Mouse (Mus musculus) thymus, postnatal 14 days (tissue): Measurements from ENCODE around the gene Hadha.

Experiments used
- DNase-seq: peaks from one replicate; pipeline ENCODE4 v3.0.0; 2021

The Hadha gene

DNA sequence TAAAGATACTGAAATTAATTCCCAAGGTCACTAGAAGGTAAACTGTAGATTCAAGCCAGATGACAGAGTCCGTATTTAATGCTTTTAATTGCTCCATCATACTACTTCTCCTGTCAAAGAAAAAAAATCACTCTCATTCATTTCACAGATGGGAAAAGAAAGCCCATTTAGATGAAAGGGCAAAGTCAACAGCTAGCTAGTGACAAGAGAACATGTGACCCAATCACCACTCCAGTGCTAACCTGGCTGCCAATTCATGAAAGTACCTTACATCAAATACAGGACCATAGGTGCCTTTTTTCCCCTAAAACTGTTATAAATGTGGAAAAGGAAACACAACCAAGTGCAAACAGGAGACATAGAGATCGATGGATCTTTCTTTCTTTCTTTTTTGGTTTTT is 1.7 kb downstream of the Hadha start:
- no peak for DNase-seq

DNA sequence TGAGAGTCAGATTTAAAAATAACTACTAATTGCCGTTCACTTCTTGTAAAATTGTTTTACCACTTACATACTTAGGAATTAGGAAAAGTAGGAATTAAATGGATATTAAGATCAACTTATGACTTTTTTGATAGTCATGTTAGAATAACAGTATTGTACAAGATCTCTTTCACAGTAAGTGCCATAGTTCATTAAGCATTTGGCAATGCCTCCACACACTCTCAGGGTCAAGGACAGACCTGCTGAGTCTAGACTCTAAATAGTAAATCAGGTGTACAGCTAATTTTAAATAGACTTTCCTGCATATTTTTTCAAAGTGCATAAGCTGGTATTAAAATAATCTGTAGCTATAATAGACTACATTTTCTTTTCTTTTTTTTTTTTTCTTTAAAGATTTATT is 2.5 kb downstream of the Hadha start:
- no peak for DNase-seq

DNA sequence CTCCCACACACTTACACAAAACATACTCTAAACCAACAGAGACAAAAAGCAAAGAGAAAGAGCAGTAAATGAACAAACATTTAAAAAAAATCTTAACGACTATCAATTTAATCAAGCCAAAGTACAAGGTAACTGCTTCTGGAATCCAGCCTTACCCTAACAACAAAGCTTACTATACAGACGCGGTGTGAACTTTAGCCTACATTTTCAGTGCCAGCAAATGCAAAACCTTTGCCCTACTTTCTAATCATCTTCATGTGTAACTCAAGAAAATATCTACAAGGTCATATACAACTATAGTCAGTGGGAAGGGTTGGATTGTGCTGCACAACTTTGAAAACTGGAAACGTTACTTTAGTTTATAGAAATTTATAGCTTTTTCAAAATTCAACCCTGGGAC is 3.0 kb downstream of the Hadha start:
- no peak for DNase-seq

DNA sequence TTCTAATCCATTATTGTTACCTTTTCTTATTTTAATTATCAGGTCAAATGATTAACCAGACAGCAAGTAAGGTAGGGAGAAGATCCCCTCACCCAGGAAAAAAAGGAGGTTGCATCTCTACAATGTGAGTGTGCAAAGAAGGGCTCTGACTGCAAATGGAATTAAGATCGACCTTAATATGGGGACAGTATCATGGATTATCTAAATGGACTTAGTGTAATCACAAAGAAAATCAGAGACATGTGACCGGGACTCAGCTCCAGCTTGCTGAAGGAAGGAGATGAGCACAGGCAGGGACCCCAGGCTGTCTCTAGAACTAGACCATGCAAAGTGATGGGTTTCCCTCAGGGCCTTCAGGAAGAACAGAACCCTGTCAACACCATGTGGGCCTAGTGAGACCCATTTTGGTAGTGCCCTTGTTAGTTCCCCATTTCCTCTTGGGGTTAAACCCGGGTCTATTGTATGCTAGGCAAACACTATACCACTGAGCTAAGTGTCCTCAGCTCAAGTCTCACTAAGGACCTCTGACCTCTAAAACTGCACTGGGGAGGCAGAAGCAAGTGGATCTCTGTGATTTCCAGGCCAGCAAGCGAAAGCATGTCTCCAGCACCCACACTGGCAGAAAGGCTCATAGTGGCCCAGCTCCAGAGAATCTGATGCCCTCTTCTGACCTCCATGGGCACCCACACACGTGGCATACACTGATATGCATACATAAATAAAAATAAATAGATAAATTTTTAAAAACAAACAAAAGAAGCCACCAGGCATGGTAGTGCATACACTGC is 6.6 kb downstream of the Hadha start:
- no peak for DNase-seq

DNA sequence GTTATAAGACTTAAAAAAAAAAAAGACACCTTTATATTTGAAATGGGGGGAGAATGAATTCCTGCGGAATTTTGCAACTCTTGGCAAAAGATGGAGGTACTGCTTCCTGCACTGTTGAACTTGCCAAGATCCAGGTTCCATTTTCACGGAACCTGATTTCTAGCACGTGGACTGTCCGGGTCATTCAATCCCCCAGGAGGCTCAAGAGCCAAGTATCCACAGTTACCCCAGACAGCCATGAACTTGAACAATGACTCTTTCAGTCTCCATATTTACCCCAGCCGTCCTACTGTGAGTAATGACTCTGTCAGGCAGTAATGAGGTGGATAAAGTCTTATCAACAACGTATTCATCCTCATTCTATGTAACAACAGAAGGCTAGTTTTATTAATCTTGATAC is 8.4 kb downstream of the Hadha start:
- no peak for DNase-seq

DNA sequence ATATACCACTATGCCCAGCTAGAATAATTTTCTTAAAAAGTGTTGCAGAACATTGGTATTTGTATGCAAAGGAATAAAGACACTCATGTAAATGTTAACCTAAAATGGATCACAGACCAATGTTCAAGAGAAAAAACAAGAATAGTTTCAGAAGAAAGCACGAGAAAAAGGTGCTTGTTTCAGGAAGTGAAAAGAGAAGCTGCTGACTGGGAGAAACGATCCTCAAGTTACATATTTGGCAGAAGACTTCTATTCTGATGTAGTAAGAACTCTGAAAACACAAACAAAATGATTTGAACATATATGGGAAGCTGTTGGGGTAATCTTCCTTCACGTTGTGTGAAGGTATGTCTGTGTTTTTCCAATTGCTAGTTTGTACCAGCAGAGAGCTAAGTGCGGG is 16.8 kb downstream of the Hadha start:
- no peak for DNase-seq

DNA sequence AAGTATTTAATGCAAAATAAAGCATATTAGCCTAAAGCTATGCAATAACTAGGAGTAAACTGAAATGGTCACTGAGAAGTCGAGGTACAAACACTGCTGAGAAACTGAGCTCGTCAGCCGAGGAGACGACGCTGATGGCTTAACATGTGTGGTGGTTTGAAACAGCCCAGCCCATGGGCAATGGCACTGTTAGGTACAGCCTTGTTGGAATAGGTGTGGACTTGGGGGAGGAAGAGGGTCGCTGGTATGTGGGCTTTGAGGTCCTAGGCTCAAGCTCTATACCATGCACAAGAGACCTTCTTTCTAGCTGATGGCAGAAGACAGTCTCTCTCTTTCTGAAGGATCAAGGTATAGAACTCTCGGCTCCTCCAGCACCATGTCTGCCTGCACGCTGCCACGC is 17.7 kb downstream of the Hadha start:
- no peak for DNase-seq

DNA sequence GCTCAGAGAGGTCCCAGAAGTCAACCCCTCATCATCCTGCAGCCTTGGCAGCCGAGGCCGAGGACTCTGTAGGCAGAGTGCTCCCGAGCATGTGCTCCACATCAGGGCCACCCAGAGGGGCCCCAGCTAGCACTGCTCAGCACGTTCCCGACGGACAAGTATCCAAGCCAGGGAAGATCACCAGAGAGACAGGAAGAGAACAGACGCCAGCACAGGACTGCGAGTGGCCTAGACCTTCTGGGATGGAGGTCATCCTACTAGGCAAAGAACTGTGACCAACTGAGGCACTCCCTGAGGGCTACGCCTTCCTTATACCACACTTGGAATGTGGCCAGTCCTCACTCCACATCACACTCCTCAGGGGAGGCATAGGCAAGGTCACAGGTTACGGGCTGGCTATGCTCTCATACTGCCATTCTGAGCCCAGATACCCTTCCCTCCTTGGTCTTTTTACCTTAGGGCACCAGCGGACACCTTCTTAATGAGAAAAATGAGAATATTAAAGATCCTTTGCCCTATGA is 19.2 kb downstream of the Hadha start:
- DNase-seq = no peak

DNA sequence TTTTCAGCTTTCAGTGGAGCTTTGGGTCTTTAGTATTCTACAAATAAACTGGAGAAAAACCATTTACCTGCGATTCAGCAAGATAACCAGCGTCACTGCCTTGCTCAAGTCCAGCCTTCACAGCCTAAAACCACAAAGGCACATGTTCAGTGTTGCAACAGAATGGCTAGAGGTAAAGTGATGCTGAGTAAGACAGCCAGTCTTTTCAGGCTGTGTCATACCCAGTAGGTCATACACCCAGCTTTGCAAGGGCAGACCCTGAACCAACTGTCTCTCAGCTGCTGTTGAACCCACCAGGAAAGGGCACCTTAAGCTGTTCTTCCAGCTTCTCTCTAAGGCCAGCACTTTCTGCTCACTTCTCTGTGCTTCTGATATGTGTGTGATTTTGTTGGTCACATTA is 22.8 kb downstream of the Hadha start:
- DNase-seq = no peak

DNA sequence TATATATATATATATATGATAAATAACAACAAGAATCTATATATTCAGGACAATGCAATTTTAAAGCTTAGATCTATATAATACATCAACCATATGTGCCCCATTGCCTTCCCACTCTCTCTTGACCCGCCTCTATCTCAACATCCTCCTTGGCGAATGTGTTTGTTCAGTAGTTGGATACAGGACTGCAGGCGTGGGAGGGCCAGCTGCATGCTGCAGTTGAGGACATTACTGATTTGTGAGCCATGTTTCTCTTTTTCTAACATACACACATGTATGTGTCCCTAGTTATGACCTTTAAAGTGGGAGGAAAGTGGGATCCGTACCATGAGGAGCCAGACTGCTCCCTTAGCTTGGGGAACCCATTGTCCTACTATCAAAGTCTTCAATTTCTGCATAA is 23.7 kb downstream of the Hadha start:
- no peak for DNase-seq

DNA sequence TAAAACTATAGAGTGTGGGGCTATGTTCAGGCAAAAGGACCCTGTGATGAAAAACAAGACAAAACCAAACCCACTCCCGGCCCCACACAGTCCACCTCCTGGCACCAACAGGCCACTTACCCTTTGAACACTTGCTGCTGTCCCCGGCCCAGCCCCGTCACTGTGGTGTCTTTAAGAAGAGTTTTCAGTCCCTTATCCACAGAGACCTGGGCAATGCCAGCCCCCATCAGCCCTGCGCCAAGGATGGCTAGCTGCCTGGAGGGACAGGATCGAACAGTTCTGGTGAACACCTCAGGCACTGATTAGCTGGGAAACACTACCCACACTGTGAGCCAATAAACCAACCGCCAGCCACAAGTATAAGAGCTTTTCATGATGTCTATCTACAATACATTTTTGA is 26.3 kb downstream of the Hadha start:
- no peak for DNase-seq

DNA sequence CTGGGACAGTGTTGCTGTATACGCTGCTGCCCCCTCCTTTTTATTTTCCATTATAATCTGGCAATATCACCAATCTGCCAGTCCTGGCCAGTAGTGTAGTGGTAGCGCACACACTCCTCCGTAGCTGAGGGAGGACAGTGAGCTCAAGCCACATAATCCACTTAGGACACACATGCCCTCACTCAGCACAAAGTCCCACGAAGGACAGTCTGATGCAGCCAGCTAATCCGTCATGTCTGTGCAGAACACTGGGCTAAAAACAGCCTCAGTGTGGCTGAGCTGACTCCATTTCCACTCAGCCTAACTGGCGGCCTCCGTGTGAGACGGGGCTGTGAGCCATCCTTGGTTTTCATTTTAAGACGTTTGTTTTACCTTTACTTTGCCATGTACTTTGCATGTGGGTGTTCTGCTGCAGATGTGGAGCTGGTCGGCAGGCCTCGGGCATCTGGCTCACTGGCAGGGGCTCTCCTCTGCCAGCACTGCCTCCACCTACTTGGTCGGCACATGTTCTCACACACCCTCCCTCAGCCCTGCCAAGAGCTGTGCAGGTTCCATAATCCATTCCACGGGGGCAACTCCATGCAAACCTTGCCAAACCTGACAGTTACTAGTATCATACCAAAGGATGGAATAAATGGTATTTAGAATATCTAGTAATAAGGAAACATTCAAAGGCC is 26.9 kb downstream of the Hadha start:
- DNase-seq = no peak

DNA sequence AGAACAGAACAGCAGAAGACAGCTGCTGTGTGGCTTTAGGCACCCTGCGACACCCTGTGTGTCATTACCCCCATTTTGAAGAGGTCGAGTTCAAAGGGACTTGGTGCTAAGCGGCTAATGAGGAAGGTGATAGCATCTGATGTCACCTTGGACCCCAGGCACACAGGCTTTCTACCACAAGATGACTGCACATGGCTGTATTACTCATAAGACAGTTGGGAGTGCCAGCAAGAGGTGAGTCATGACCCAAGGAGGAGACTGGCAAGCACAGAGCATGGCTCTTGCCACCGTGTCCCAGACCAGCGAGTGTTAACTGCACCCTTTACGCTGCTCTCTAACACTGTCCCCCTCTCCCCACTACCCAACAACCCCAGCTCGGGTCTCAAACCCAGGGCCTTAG is 28.2 kb downstream of the Hadha start:
- no peak for DNase-seq

DNA sequence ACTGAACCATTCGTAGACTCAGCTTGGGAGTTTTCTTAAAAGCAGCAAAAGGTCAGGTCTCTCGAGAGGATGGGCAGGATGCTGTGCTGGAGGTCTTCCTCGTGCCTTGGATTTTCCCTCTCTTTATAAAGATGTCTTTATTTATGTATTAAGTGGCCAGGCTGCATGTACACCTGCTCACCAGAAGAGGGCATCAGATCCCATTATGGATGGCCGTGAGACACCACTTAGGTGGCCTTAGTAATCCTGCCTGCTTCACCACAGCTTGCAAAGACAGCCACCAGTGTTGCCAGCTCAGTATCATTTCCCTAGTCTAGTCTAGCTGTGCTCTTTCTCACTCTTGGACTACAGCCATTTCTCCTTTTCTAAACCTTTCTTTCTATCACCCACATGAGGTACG is 29.4 kb downstream of the Hadha start:
- peak; percentile 31 for DNase-seq

DNA sequence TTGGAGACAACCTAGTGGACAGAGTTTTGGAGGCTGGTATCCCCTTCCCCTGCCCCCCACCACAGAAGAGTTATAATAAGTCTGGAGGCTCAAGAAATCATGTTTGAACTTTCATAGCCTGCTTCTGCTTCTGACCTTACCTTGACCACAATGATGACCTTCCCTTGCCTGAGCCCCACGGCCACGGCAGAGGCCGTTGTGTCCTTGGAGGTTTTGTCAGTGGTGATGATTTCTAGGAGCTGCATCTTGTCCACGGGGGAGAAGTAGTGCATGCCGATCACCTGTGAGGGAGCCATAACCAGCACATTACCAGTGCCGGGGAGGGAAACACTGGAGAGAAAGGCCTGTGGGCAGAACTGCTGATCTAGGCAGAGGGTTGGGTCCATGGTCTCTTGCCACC is 32.5 kb downstream of the Hadha start:
- DNase-seq = no peak

DNA sequence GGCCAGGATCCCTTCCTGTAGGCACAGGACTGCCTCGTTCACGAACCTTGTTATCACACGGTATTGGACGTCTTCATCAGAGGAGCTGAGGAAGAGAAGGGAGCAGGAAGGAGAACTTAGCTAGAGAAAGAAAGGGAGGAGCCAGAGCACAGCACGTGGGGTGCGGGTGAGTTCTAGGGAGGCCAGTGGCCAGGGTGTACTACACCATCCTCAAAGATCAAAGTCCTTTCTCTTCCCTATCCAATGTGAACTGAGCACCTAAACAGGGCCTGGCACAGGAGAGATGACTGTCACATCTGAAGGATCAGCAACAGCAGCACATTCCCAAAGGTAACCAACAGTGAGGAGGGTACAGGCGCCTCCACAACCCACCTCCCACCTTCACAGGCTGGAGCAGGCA is 34.9 kb downstream of the Hadha start:
- no peak for DNase-seq

DNA sequence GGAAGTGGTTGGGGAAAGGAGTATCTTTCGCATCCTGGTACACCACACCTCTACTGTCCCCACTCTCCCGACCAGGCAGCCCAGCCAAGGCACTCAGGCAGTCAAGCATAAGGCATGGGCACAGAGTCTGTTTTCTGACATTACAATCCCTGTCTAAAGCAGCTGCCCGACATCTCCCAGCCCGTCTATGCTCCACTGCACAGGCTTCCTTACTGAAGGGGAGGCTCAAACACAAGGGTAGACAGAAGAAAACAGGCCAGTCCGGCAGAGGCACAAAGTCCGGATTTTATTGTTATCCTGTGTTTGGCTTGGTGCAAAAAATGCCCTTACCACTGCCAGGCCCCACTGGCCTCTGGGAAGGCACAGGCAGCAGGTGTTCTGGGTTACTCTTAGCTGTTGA is 35.8 kb downstream of the Hadha start:
- DNase-seq = no peak

DNA sequence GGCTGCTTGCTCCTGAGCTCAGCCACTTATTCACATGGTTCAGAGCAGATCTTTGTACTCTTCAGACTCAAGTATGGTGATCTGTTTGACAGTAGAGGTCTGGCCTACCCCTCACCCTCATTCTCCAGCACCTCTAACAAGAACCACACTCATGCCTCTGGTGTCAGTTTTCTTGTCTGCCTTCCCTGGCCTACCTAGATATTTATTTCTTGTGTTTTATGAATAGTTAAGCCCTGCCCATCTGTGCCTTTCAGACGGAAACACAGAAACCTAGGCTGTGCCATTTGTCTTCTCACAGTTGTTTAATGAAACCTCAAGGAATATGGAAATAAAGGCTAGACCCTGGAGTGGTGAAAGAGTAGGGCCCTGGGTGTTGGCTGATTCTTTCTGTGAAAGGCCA is 36.9 kb downstream of the Hadha start:
- DNase-seq = no peak

DNA sequence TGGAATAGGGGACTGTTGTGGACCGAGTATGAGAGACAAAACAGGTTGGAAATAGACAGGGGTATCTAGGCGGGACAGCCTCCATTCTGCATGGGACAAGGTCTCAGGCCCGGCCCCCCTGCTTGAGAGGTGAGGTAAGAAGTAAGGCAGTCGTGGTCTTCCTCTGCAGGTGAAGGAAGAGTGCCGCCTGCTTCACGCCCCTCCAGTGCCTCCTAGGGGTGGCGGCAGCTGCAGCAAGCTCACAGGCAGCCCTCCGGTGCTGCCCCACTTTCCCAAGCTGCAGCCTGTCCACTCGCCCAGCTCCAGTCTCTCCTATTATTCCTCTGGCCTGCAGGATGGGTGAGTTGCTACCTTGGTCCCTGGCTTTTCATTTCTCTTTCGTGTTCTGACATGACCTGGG is 39.2 kb downstream of the Hadha start:
- peak; percentile 29 for DNase-seq

DNA sequence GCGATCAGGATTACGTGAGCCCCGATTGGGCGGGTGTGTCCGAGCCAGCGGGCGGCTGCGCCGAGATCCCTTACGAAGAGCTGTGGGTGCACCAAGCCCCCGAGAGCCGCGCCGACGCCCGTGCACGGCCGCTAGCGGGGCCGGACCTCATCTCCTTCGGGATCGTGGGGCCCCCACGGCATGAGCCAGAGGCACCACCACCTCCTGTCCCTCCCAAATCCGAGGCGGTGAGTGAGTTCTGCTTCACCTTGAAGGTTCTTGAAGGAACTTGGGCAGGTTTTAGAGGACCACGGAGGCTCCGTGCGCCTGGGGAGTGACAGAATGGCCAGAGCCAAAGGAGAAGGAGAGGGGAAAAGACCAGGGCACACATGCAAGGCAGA is 40.2 kb downstream of the Hadha start:
- no peak for DNase-seq

DNA sequence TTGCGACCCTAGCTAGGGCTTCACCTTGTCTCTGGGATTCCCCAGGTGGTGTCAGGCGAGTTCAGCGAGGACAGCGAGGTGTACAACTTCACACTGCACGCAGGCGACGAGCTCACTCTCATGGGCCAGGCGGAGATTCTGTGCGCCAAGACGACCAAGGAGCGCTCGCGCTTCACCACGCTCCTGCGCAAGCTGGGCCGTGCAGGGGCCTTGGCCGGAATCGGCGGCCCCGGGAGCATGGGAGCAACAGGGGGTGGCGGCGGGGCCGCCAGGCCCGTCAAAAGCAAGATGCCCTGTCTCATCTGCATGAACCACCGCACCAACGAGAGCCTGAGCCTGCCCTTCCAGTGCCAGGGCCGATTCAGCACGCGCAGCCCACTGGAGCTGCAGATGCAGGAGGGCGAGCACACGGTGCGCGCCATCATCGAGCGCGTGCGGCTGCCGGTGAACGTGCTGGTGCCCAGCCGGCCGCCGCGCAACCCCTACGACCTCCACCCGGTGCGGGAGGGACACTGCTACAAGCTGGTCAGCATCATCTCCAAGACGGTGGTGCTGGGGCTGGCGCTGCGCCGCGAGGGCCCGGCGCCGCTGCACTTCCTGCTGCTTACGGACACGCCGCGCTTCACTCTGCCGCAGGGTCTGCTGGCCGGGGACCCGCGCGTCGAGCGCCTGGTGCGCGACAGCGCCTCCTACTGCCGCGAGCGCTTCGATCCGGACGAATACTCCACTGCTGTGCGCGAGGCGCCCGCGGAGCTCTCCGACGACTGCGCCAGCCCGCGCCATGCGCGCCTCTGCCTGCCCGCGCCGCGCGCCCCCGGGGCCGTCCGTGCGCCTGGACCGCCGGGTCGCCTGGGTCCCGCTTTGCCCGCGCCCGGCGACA is 40.8 kb downstream of the Hadha start:
- peak; percentile 89 for DNase-seq

DNA sequence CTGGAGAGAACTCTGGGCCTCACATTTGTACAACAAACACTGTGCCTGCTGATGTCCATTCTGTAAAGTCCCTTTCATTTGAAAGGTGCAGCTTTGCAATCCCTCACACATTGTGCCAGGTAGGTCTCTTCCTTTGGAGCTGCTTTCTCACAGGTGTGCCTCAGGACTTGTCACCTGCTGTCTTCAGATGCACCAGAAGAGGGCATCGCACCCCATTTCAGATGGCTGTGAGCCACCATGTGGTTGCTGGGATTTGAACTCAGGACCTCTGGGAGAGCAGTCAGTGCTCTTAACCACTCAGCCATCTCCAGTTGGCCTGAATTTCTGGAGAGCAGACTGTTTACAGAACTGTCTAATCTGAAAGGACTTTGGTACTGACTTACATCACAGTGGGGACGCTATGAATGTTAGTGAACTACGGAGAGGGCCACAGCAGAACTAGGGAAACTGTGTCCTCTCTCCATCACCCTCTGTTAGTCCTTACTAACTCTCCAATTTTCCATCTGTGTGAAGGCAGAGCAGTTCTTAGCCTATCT is 42.4 kb downstream of the Hadha start:
- no peak for DNase-seq

DNA sequence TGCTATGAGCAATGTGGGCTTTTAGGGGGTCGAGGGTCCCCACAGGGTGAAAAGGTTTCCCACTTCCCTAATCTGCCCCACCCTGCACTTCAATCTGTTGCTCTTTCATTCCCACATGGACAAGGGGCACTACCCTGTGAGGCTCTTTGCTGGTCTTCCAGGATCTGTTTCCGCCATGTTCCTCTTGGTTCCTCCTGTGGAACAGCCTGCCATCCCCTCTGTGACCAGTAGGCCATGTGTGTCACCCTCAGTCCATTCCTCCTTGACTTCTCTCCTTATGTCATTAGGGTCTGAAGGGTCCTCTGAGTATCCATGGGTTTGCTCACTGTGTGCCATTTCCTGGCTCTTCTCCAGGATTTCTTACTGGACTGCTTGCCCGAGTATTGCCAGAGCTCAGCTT is 43.2 kb downstream of the Hadha start:
- no peak for DNase-seq
